In genomic region chr2:152051985-152052384, GRCm38 (mm10) we compare ENCODE assay signal across 26 mouse cellular contexts. TPM values are rescaled to one million over a fixed set of nuclear protein-coding genes. Genes with fewer than 3 reads are reported as not detected.
A peak's percentile ranks its signal among the peaks of the same experiment; 100 is the strongest.
DNase-seq lines count a peak whose midpoint lies in the region; ATAC-seq and TF ChIP-seq lines count a peak whose summit lies in the region.
"Had no signal": no experiment of that assay in that cellular context is flagged by ENCODE, and none has a peak within 500 bp of the region (broad histone marks: within the 10 kb centered on the region; RNA-seq: fewer than 3 reads in every experiment).

No protein-coding gene starts in this region.

- TF ChIP-seq CTCF in midbrain, postnatal 0 days (IDR thresholded peaks at IDR 0.05) = no peak

- WGBS in forebrain, embryonic 15.5 days = 62% methylated on average over 3 of the region's 3 CpGs
- 56% methylated on average over 3 of the region's 3 CpGs for WGBS in forebrain, embryonic 12.5 days
- WGBS in midbrain, embryonic 13.5 days = 44% methylated on average over 3 of the region's 3 CpGs
- 59% methylated on average over 3 of the region's 3 CpGs for WGBS in midbrain, postnatal 0 days
- WGBS in hindbrain, embryonic 13.5 days = 57% methylated on average over 3 of the region's 3 CpGs
- 39% methylated on average over 3 of the region's 3 CpGs for WGBS in neural tube, embryonic 14.5 days

- H3K9ac ChIP-seq in forebrain, embryonic 15.5 days (replicated peaks) = no peak overlapping the region
- no peak overlapping the region; the same call in 1 of the 2 replicates for H3K9ac ChIP-seq in forebrain, embryonic 12.5 days
- peak overlapping the region; percentile 41; the same call in 1 of the 2 replicates for H3K9ac ChIP-seq in midbrain, embryonic 13.5 days (replicated peaks)
- no peak overlapping the region for H3K9ac ChIP-seq in midbrain, postnatal 0 days (replicated peaks; ENCODE audit: low read length, poor library complexity, severe bottlenecking)
- H3K9ac ChIP-seq in hindbrain, embryonic 13.5 days = no peak overlapping the region
- no peak overlapping the region for H3K9ac ChIP-seq in neural tube, embryonic 14.5 days (replicated peaks; ENCODE audit: low read depth, low read length)
- H3K9ac ChIP-seq: heart, embryonic 15.5 days had no signal

- H3K36me3 ChIP-seq in forebrain, embryonic 15.5 days = no peaks in the 10 kb centered on the region
- no peaks in the 10 kb centered on the region for H3K36me3 ChIP-seq in forebrain, embryonic 12.5 days (replicated peaks)
- H3K36me3 ChIP-seq in midbrain, embryonic 13.5 days = no peaks in the 10 kb centered on the region
- no peaks in the 10 kb centered on the region for H3K36me3 ChIP-seq in midbrain, postnatal 0 days (ENCODE audit: insufficient read depth, low read length)
- no peaks in the 10 kb centered on the region for H3K36me3 ChIP-seq in hindbrain, embryonic 13.5 days
- no peaks in the 10 kb centered on the region for H3K36me3 ChIP-seq in neural tube, embryonic 14.5 days (ENCODE audit: control insufficient read depth, insufficient read depth, low read length)
- H3K36me3 ChIP-seq: heart, embryonic 15.5 days; limb, embryonic 10.5 days had no signal

- no peaks in the 10 kb centered on the region for H3K27me3 ChIP-seq in forebrain, embryonic 15.5 days
- peaks cover 80% of the 10 kb centered on the region for H3K27me3 ChIP-seq in forebrain, embryonic 12.5 days
- peaks cover 10% of the 10 kb centered on the region for H3K27me3 ChIP-seq in midbrain, embryonic 13.5 days
- H3K27me3 ChIP-seq in midbrain, postnatal 0 days (ENCODE audit: insufficient read depth, low read length) = no peaks in the 10 kb centered on the region
- H3K27me3 ChIP-seq in hindbrain, embryonic 13.5 days = peaks cover 4% of the 10 kb centered on the region
- no peaks in the 10 kb centered on the region for H3K27me3 ChIP-seq in neural tube, embryonic 14.5 days (ENCODE audit: control insufficient read depth, insufficient read depth, low read length)

- H3K9me3 ChIP-seq in forebrain, embryonic 15.5 days = no peaks in the 10 kb centered on the region
- no peaks in the 10 kb centered on the region for H3K9me3 ChIP-seq in forebrain, embryonic 12.5 days
- H3K9me3 ChIP-seq in midbrain, embryonic 13.5 days = no peaks in the 10 kb centered on the region
- H3K9me3 ChIP-seq in midbrain, postnatal 0 days (ENCODE audit: low read length) = no peaks in the 10 kb centered on the region
- H3K9me3 ChIP-seq in hindbrain, embryonic 13.5 days = no peaks in the 10 kb centered on the region
- no peaks in the 10 kb centered on the region for H3K9me3 ChIP-seq in neural tube, embryonic 14.5 days (ENCODE audit: control insufficient read depth, low read length)
- H3K9me3 ChIP-seq: heart, embryonic 15.5 days; limb, embryonic 10.5 days had no signal

- no peak overlapping the region for H3K4me2 ChIP-seq in forebrain, embryonic 15.5 days (replicated peaks)
- H3K4me2 ChIP-seq in forebrain, embryonic 12.5 days = no peak overlapping the region
- H3K4me2 ChIP-seq in midbrain, embryonic 13.5 days (replicated peaks) = no peak overlapping the region
- no peak overlapping the region for H3K4me2 ChIP-seq in midbrain, postnatal 0 days (ENCODE audit: low read depth, low read length, poor library complexity, severe bottlenecking)
- H3K4me2 ChIP-seq in hindbrain, embryonic 13.5 days = no peak overlapping the region
- H3K4me2 ChIP-seq in neural tube, embryonic 14.5 days (ENCODE audit: low read depth, low read length) = no peak overlapping the region
- H3K4me2 ChIP-seq: heart, embryonic 15.5 days had no signal

- no peak for DNase-seq in midbrain, postnatal 0 days (ENCODE audit: low spot score)
- no peak for DNase-seq in right cerebral cortex, postnatal 25 days
- DNase-seq in heart, postnatal 10 days = no peak
- DNase-seq: adrenal gland, adult 2 months; B cell, adult 2 months; cerebellum, adult 11-12 months; cerebellum, postnatal 14 days; heart, postnatal 4 days; kidney, adult 2 months; liver; right cerebral cortex, adult 18-20 months; spleen, adult 18-20 months had no signal

- peaks cover 65% of the 10 kb centered on the region for H3K4me1 ChIP-seq in forebrain, embryonic 15.5 days
- peaks cover 68% of the 10 kb centered on the region for H3K4me1 ChIP-seq in forebrain, embryonic 12.5 days
- H3K4me1 ChIP-seq in midbrain, embryonic 13.5 days (replicated peaks) = peaks cover 73% of the 10 kb centered on the region
- H3K4me1 ChIP-seq in midbrain, postnatal 0 days (ENCODE audit: insufficient read depth, low read length) = peaks cover 9% of the 10 kb centered on the region; the same call in 1 of the 2 replicates
- peaks cover 66% of the 10 kb centered on the region for H3K4me1 ChIP-seq in hindbrain, embryonic 13.5 days (replicated peaks)
- peaks cover 50% of the 10 kb centered on the region for H3K4me1 ChIP-seq in neural tube, embryonic 14.5 days (ENCODE audit: control insufficient read depth, insufficient read depth, low read length)

- no peak for ATAC-seq in forebrain, embryonic 15.5 days (replicated peaks)
- no peak for ATAC-seq in forebrain, embryonic 12.5 days (ENCODE audit: low FRiP score)
- no peak for ATAC-seq in midbrain, embryonic 13.5 days
- no peak for ATAC-seq in midbrain, postnatal 0 days (ENCODE audit: low FRiP score)
- ATAC-seq in hindbrain, embryonic 13.5 days (ENCODE audit: low FRiP score) = no peak
- ATAC-seq in neural tube, embryonic 14.5 days (ENCODE audit: low read depth) = no peak
- ATAC-seq: lung, postnatal 0 days had no signal

- intact Hi-C loops in heart, postnatal 10 days (cut with DNase I) = no loop called here

- H3K27ac ChIP-seq in forebrain, embryonic 15.5 days (replicated peaks) = peak overlapping the region; percentile 98
- no peak overlapping the region for H3K27ac ChIP-seq in forebrain, embryonic 12.5 days
- H3K27ac ChIP-seq in midbrain, embryonic 13.5 days = peak overlapping the region; percentile 94
- H3K27ac ChIP-seq in midbrain, postnatal 0 days (ENCODE audit: low read depth, low read length) = no peak overlapping the region
- peak overlapping the region; percentile 96 for H3K27ac ChIP-seq in hindbrain, embryonic 13.5 days
- H3K27ac ChIP-seq in neural tube, embryonic 14.5 days (ENCODE audit: low read depth, low read length) = 0 out of 2 replicates have a peak overlapping the region, but pooled peaks have one; percentile 48
- H3K27ac ChIP-seq: heart, embryonic 15.5 days; kidney, postnatal 0 days; limb, embryonic 10.5 days; macrophage had no signal

- no peak overlapping the region for H3K4me3 ChIP-seq in forebrain, embryonic 15.5 days
- H3K4me3 ChIP-seq in forebrain, embryonic 12.5 days (replicated peaks) = no peak overlapping the region
- no peak overlapping the region for H3K4me3 ChIP-seq in midbrain, embryonic 13.5 days (replicated peaks)
- no peak overlapping the region for H3K4me3 ChIP-seq in midbrain, postnatal 0 days (ENCODE audit: low read depth, low read length)
- no peak overlapping the region for H3K4me3 ChIP-seq in hindbrain, embryonic 13.5 days
- H3K4me3 ChIP-seq in neural tube, embryonic 14.5 days (ENCODE audit: low read depth, low read length) = no peak overlapping the region
- H3K4me3 ChIP-seq: heart, embryonic 15.5 days; limb, embryonic 10.5 days had no signal

RNA-seq across cellular contexts. Expression of gene Scrt2, which starts 29.3 kb away (rescaled TPM):
- polyA plus RNA-seq in forebrain, embryonic 15.5 days (2015; fragmentation: Nextera tagmentation; extraction: Ambion mirVana) = 20.9 and 22.9 TPM in 2 replicates
- polyA plus RNA-seq in forebrain, embryonic 12.5 days (2016; fragmentation: Nextera tagmentation; extraction: Ambion mirVana) = 15.3 and 15.6 TPM in 2 replicates
- polyA plus RNA-seq in midbrain, embryonic 13.5 days (2015; fragmentation: Nextera tagmentation; extraction: Ambion mirVana) = 16.3 and 20.0 TPM in 2 replicates
- 6.7 and 10.8 TPM in 2 replicates for total RNA-seq in midbrain, postnatal 0 days (2014; rRNA removed)
- 2.2 and 2.3 TPM in 2 replicates for polyA plus RNA-seq in midbrain, postnatal 0 days (2015; fragmentation: Nextera tagmentation; extraction: Ambion mirVana)
- polyA plus RNA-seq in hindbrain, embryonic 13.5 days (2015; fragmentation: Nextera tagmentation; extraction: Ambion mirVana) = 24.0 and 27.8 TPM in 2 replicates
- 15.7 and 17.9 TPM in 2 replicates for polyA plus RNA-seq in neural tube, embryonic 14.5 days (2014; fragmentation: Nextera tagmentation; extraction: Ambion mirVana)
- total RNA-seq in heart, postnatal 10 days (2021) = not detected
- total RNA-seq: gastrocnemius, adult 8-10 months; heart, postnatal 4 days; MEL had no signal
- polyA plus RNA-seq: heart, embryonic 15.5 days; kidney, adult 2 months; kidney, postnatal 0 days; limb, embryonic 10.5 days; liver, embryonic 16.5 days; lung, postnatal 0 days; macrophage; thymus, postnatal 0 days had no signal

RNA-seq across cellular contexts. Expression of gene Srxn1, which starts 53.3 kb away (rescaled TPM):
- 11.1 and 13.0 TPM in 2 replicates for polyA plus RNA-seq in forebrain, embryonic 15.5 days (2015; fragmentation: Nextera tagmentation; extraction: Ambion mirVana)
- polyA plus RNA-seq in forebrain, embryonic 12.5 days (2016; fragmentation: Nextera tagmentation; extraction: Ambion mirVana) = 12.0 and 12.9 TPM in 2 replicates
- polyA plus RNA-seq in midbrain, embryonic 13.5 days (2015; fragmentation: Nextera tagmentation; extraction: Ambion mirVana) = 13.4 and 14.9 TPM in 2 replicates
- 24.5 and 46.1 TPM in 2 replicates for total RNA-seq in midbrain, postnatal 0 days (2014; rRNA removed)
- polyA plus RNA-seq in midbrain, postnatal 0 days (2015; fragmentation: Nextera tagmentation; extraction: Ambion mirVana) = 24.8 and 29.5 TPM in 2 replicates
- 16.1 and 16.8 TPM in 2 replicates for polyA plus RNA-seq in hindbrain, embryonic 13.5 days (2015; fragmentation: Nextera tagmentation; extraction: Ambion mirVana)
- polyA plus RNA-seq in neural tube, embryonic 14.5 days (2014; fragmentation: Nextera tagmentation; extraction: Ambion mirVana) = 22.5 and 23.4 TPM in 2 replicates
- total RNA-seq in heart, postnatal 10 days (2021) = 10 to 100 TPM; 11.3 to 12.1 TPM

RNA-seq across cellular contexts. Expression of gene Slc52a3, which starts 55.7 kb away (rescaled TPM):
- polyA plus RNA-seq in forebrain, embryonic 15.5 days (2015; fragmentation: Nextera tagmentation; extraction: Ambion mirVana) = 0.84 and 1.3 TPM in 2 replicates
- 0.54 and 0.78 TPM in 2 replicates for polyA plus RNA-seq in forebrain, embryonic 12.5 days (2016; fragmentation: Nextera tagmentation; extraction: Ambion mirVana)
- 0.55 and 0.99 TPM in 2 replicates for polyA plus RNA-seq in midbrain, embryonic 13.5 days (2015; fragmentation: Nextera tagmentation; extraction: Ambion mirVana)
- 2.6 and 3.5 TPM in 2 replicates for total RNA-seq in midbrain, postnatal 0 days (2014; rRNA removed)
- 2.2 and 2.6 TPM in 2 replicates for polyA plus RNA-seq in midbrain, postnatal 0 days (2015; fragmentation: Nextera tagmentation; extraction: Ambion mirVana)
- 0.55 and 1.2 TPM in 2 replicates for polyA plus RNA-seq in hindbrain, embryonic 13.5 days (2015; fragmentation: Nextera tagmentation; extraction: Ambion mirVana)
- polyA plus RNA-seq in neural tube, embryonic 14.5 days (2014; fragmentation: Nextera tagmentation; extraction: Ambion mirVana) = 0.60 and 1.2 TPM in 2 replicates
- 1 to 10 TPM; 2.1 to 2.6 TPM for total RNA-seq in heart, postnatal 10 days (2021)
- polyA plus RNA-seq: macrophage had no signal

Comparison
In these comparisons a context has a peak if more than half of its experiments do, and no peak if none do; other contexts are left out.
1. H3K27ac ChIP-seq: peak in forebrain, embryonic 15.5 days (single experiment), midbrain, embryonic 13.5 days (single experiment), hindbrain, embryonic 13.5 days (single experiment) and neural tube, embryonic 14.5 days (single experiment); none in forebrain, embryonic 12.5 days (single experiment) and midbrain, postnatal 0 days (single experiment).